Comparison of ENCODE assay signal across 7 mouse cellular contexts in the genomic region with DNA sequence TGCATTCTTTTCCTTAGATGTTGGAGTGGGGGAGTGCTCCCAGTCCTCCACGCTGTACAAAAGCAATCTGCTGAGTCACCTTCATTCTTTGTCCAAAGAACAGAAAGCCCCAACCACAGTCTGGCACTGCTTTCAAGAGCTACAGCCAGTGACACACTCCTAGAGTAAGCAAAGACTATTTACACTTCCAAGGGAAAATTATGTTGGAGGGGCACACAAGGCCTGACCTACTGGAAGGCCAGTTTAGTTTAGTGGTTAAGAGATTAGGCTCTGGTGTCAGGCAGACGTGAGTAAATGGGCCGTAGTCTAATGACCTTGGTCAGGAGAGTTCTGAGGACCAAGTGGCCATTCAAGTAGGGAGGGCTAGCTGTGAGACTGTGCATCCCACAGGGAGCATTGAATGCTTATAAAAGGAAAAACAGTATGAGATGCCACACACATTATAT. TPM values are rescaled to one million over a fixed set of nuclear protein-coding genes. Genes with fewer than 3 reads are reported as not detected.
DNase-seq lines count a peak whose midpoint lies in the region; ATAC-seq lines count a peak whose summit lies in the region.

No protein-coding gene starts in this region.

- DNase-seq in midbrain, embryonic 10.5 days (ENCODE audit: low spot score): peak; percentile 39
- peak; percentile 40 to 55 for DNase-seq in adrenal gland, postnatal 36 days
- peak; percentile 53 for DNase-seq in kidney, adult 9 months
- no peak for DNase-seq in right cerebral cortex, postnatal 25 days
- no peak for DNase-seq in cerebellum, postnatal 14 days

- no peak overlapping the region for H3K4me3 ChIP-seq in midbrain, embryonic 10.5 days
- no peak overlapping the region for H3K4me3 ChIP-seq in midbrain, embryonic 15.5 days
- H3K4me3 ChIP-seq in stomach, embryonic 14.5 days (ENCODE audit: low read depth, low read length): no peak overlapping the region

- peaks cover 23% of the 10 kb centered on the region for H3K4me1 ChIP-seq in midbrain, embryonic 10.5 days
- no peaks in the 10 kb centered on the region for H3K4me1 ChIP-seq in midbrain, embryonic 15.5 days
- 0 out of 2 replicates have a peak, but pooled peaks cover 3% of the 10 kb centered on the region for H3K4me1 ChIP-seq in stomach, embryonic 14.5 days (ENCODE audit: control insufficient read depth, insufficient read depth, low read length)

- WGBS in midbrain, embryonic 10.5 days: 15% methylated on average over 3 of the region's 3 CpGs
- WGBS in midbrain, embryonic 15.5 days: 12% methylated on average over 3 of the region's 3 CpGs
- 20% methylated on average over 3 of the region's 3 CpGs for WGBS in stomach, embryonic 14.5 days

- no peak for ATAC-seq in midbrain, embryonic 15.5 days (replicated peaks)
- ATAC-seq in stomach, embryonic 14.5 days (ENCODE audit: insufficient number of reproducible peaks, insufficient read depth, low FRiP score, low read depth): peak; percentile 85

- 0 out of 2 replicates have a peak, but pooled peaks cover 12% of the 10 kb centered on the region for H3K9me3 ChIP-seq in midbrain, embryonic 10.5 days (replicated peaks)
- H3K9me3 ChIP-seq in midbrain, embryonic 15.5 days: no peaks in the 10 kb centered on the region
- peaks cover 4% of the 10 kb centered on the region; the same call in 1 of the 2 replicates for H3K9me3 ChIP-seq in stomach, embryonic 14.5 days (ENCODE audit: control insufficient read depth, low read depth, low read length)

- no peak overlapping the region for H3K9ac ChIP-seq in midbrain, embryonic 15.5 days
- H3K9ac ChIP-seq in stomach, embryonic 14.5 days (replicated peaks; ENCODE audit: low read depth, low read length): no peak overlapping the region

- no peak overlapping the region for H3K27ac ChIP-seq in midbrain, embryonic 10.5 days (replicated peaks)
- H3K27ac ChIP-seq in midbrain, embryonic 15.5 days: no peak overlapping the region
- H3K27ac ChIP-seq in stomach, embryonic 14.5 days (ENCODE audit: low read length): peak overlapping the region; percentile 1; the same call in 1 of the 2 replicates

- H3K4me2 ChIP-seq in midbrain, embryonic 15.5 days: no peak overlapping the region
- H3K4me2 ChIP-seq in stomach, embryonic 14.5 days (replicated peaks; ENCODE audit: low read depth, low read length): no peak overlapping the region

- no peaks in the 10 kb centered on the region for H3K36me3 ChIP-seq in midbrain, embryonic 10.5 days
- H3K36me3 ChIP-seq in midbrain, embryonic 15.5 days (replicated peaks): no peaks in the 10 kb centered on the region
- H3K36me3 ChIP-seq in stomach, embryonic 14.5 days (ENCODE audit: control insufficient read depth, insufficient read depth, low read length): no peaks in the 10 kb centered on the region

- H3K27me3 ChIP-seq in midbrain, embryonic 10.5 days (ENCODE audit: low read depth, poor library complexity, severe bottlenecking): peaks cover 32% of the 10 kb centered on the region
- no peaks in the 10 kb centered on the region for H3K27me3 ChIP-seq in midbrain, embryonic 15.5 days (replicated peaks)
- no peaks in the 10 kb centered on the region for H3K27me3 ChIP-seq in stomach, embryonic 14.5 days (ENCODE audit: control insufficient read depth, insufficient read depth, low read length)

RNA-seq across cellular contexts. Expression of a gene that starts 31.3 kb away (rescaled TPM):
- polyA plus RNA-seq in midbrain, embryonic 10.5 days (2016; fragmentation: Nextera tagmentation; extraction: Ambion mirVana): 1.5 and 1.7 TPM in 2 replicates
- 7.0 and 7.4 TPM in 2 replicates for polyA plus RNA-seq in midbrain, embryonic 15.5 days (2015; fragmentation: Nextera tagmentation; extraction: Ambion mirVana)
- total RNA-seq in adrenal gland, postnatal 36 days (2021): 10 to 100 TPM; 33.9 to 38.1 TPM
- 9.1 and 12.1 TPM in 2 replicates for polyA plus RNA-seq in stomach, embryonic 14.5 days (2014; fragmentation: Nextera tagmentation; extraction: Ambion mirVana)

Comparison
In these comparisons a context has a peak if more than half of its experiments do, and no peak if none do; other contexts are left out.
1. DNase-seq: peak in midbrain, embryonic 10.5 days (single experiment), adrenal gland, postnatal 36 days (2 of 2) and kidney, adult 9 months (single experiment); none in right cerebral cortex, postnatal 25 days (single experiment) and cerebellum, postnatal 14 days (0 of 2).